Mouse (Mus musculus): ENCODE results near the gene Slc26a10. TPM values are rescaled to one million over a fixed set of nuclear protein-coding genes. Genes with fewer than 3 reads are reported as not detected.

Gene Slc26a10
- polyA plus RNA-seq, 1 experiment from 2014 or later = 1.6 TPM

- H3K4me1 ChIP-seq = peaks cover 17% of the 10 kb centered on the region
- no peak overlapping the region for H3K4me3 ChIP-seq (replicated peaks)
- no peaks in the 10 kb centered on the region for H3K36me3 ChIP-seq
- 67% methylated on average over 9 of the region's 9 CpGs for WGBS
- ATAC-seq (ENCODE audit: insufficient number of reproducible peaks, low FRiP score, low TSS enrichment, low read depth) = no peak
- no peaks in the 10 kb centered on the region for H3K9me3 ChIP-seq (replicated peaks)
- H3K27me3 ChIP-seq = no peaks in the 10 kb centered on the region
- H3K9ac ChIP-seq = no peak overlapping the region
- H3K27ac ChIP-seq (replicated peaks) = no peak overlapping the region
- H3K4me2 ChIP-seq (replicated peaks) = no peak overlapping the region
These were observed 55.0 kb downstream of the Slc26a10 start for GRCm38 (mm10) chr10:127125210-127126001.

GRCm38 (mm10) chr10:127123436-127123805 is 57.0 kb downstream of the Slc26a10 start:
- no peaks in the 10 kb centered on the region for H3K27me3 ChIP-seq
- no peak for ATAC-seq (ENCODE audit: insufficient number of reproducible peaks, low FRiP score, low TSS enrichment, low read depth)
- H3K4me3 ChIP-seq (replicated peaks) = peak overlapping the region; percentile 28
- peaks cover 26% of the 10 kb centered on the region for H3K4me1 ChIP-seq
- peak overlapping the region; percentile 48 for H3K4me2 ChIP-seq (replicated peaks)
- 7% methylated on average over 4 of the region's 4 CpGs for WGBS
- peaks cover 9% of the 10 kb centered on the region; the same call in 1 of the 2 replicates for H3K36me3 ChIP-seq
- no peak overlapping the region for H3K9ac ChIP-seq
- H3K27ac ChIP-seq (replicated peaks) = no peak overlapping the region
- no peaks in the 10 kb centered on the region for H3K9me3 ChIP-seq (replicated peaks)

- 14% methylated on average over 13 of the region's 13 CpGs for WGBS
- 0 out of 2 replicates have a peak overlapping the region, but pooled peaks have one; percentile 19 for H3K27ac ChIP-seq (replicated peaks)
- peak overlapping the region; percentile 28 for H3K4me3 ChIP-seq (replicated peaks)
- no peak for ATAC-seq (ENCODE audit: insufficient number of reproducible peaks, low FRiP score, low TSS enrichment, low read depth)
- no peaks in the 10 kb centered on the region for H3K9me3 ChIP-seq (replicated peaks)
- peaks cover 14% of the 10 kb centered on the region; the same call in 1 of the 2 replicates for H3K36me3 ChIP-seq
- peak overlapping the region; percentile 48 for H3K4me2 ChIP-seq (replicated peaks)
- H3K4me1 ChIP-seq = peaks cover 26% of the 10 kb centered on the region
- H3K27me3 ChIP-seq = no peaks in the 10 kb centered on the region
- no peak overlapping the region for H3K9ac ChIP-seq
These were observed 57.5 kb downstream of the Slc26a10 start for GRCm38 (mm10) chr10:127122784-127123435.

- Histone ChIP-seq H3K27me3 (no peaks in the 10 kb centered on the region), H3K9ac (no peak overlapping the region), H3K4me2 (replicated peaks) (no peak overlapping the region), H3K36me3 (peaks cover 23% of the 10 kb centered on the region), H3K9me3 (replicated peaks) (no peaks in the 10 kb centered on the region), H3K4me3 (replicated peaks) (no peak overlapping the region), H3K27ac (replicated peaks) (no peak overlapping the region), H3K4me1 (peaks cover 26% of the 10 kb centered on the region)
- no peak for ATAC-seq (ENCODE audit: insufficient number of reproducible peaks, low FRiP score, low TSS enrichment, low read depth)
- WGBS = 74% methylated on average over 3 of the region's 3 CpGs
These were observed 58.4 kb downstream of the Slc26a10 start for GRCm38 (mm10) chr10:127122018-127122417.

Other genes starting within 250 kb of the Slc26a10 start
- gene Ctdsp2, start 201.9 kb downstream of the Slc26a10 start, polyA plus RNA-seq (2015; fragmentation: Nextera tagmentation; extraction: Ambion mirVana) = 92.5 and 93.9 TPM in 2 replicates
- gene Avil, start 179.9 kb downstream of the Slc26a10 start, polyA plus RNA-seq (2015; fragmentation: Nextera tagmentation; extraction: Ambion mirVana) = 1.6 and 1.8 TPM in 2 replicates
- 68.8 and 75.4 TPM in 2 replicates for gene Tsfm, start 149.8 kb downstream of the Slc26a10 start, polyA plus RNA-seq (2015; fragmentation: Nextera tagmentation; extraction: Ambion mirVana)
- gene Mettl1, start 139.2 kb downstream of the Slc26a10 start, polyA plus RNA-seq (2015; fragmentation: Nextera tagmentation; extraction: Ambion mirVana) = 55.2 and 61.7 TPM in 2 replicates
- 1.3 TPM in 2 replicates for gene Eef1akmt3, start 139.1 kb downstream of the Slc26a10 start, polyA plus RNA-seq (2015; fragmentation: Nextera tagmentation; extraction: Ambion mirVana)
- gene Cyp27b1, start 132.4 kb downstream of the Slc26a10 start, polyA plus RNA-seq (2015; fragmentation: Nextera tagmentation; extraction: Ambion mirVana) = 0.13 and 0.41 TPM in 2 replicates
- 1.8 and 2.4 TPM in 2 replicates for gene March9, start 120.5 kb downstream of the Slc26a10 start, polyA plus RNA-seq (2015; fragmentation: Nextera tagmentation; extraction: Ambion mirVana)
- 1,372 and 1,398 TPM in 2 replicates for gene Cdk4, start 117.1 kb downstream of the Slc26a10 start, polyA plus RNA-seq (2015; fragmentation: Nextera tagmentation; extraction: Ambion mirVana)
- gene Tspan31, start 110.4 kb downstream of the Slc26a10 start, polyA plus RNA-seq (2015; fragmentation: Nextera tagmentation; extraction: Ambion mirVana) = 175 and 177 TPM in 2 replicates
- gene Agap2, start 105.4 kb downstream of the Slc26a10 start, polyA plus RNA-seq (2015; fragmentation: Nextera tagmentation; extraction: Ambion mirVana) = 0.45 and 0.49 TPM in 2 replicates
- gene Os9, start 59.5 kb downstream of the Slc26a10 start, polyA plus RNA-seq (2015; fragmentation: Nextera tagmentation; extraction: Ambion mirVana) = 101 TPM in 2 replicates
- gene B4galnt1, start 15.4 kb downstream of the Slc26a10 start, polyA plus RNA-seq (2015; fragmentation: Nextera tagmentation; extraction: Ambion mirVana) = 11.0 and 12.7 TPM in 2 replicates
- gene Arhgef25, start 9.4 kb upstream of the Slc26a10 start, polyA plus RNA-seq (2015; fragmentation: Nextera tagmentation; extraction: Ambion mirVana) = 116 TPM in 2 replicates
- 152 and 179 TPM in 2 replicates for gene Dtx3, start 15.1 kb upstream of the Slc26a10 start, polyA plus RNA-seq (2015; fragmentation: Nextera tagmentation; extraction: Ambion mirVana)
- 31.0 and 31.3 TPM in 2 replicates for gene Pip4k2c, start 30.9 kb upstream of the Slc26a10 start, polyA plus RNA-seq (2015; fragmentation: Nextera tagmentation; extraction: Ambion mirVana)
- gene Kif5a, start 82.7 kb upstream of the Slc26a10 start, polyA plus RNA-seq (2015; fragmentation: Nextera tagmentation; extraction: Ambion mirVana) = 6.9 and 7.6 TPM in 2 replicates
- 206 and 212 TPM in 2 replicates for gene Dctn2, start 85.7 kb upstream of the Slc26a10 start, polyA plus RNA-seq (2015; fragmentation: Nextera tagmentation; extraction: Ambion mirVana)
- gene Mbd6, start 108.4 kb upstream of the Slc26a10 start, polyA plus RNA-seq (2015; fragmentation: Nextera tagmentation; extraction: Ambion mirVana) = 19.6 and 20.8 TPM in 2 replicates
- 101 and 105 TPM in 2 replicates for gene Mars, start 131.1 kb upstream of the Slc26a10 start, polyA plus RNA-seq (2015; fragmentation: Nextera tagmentation; extraction: Ambion mirVana)
- 5.1 and 5.2 TPM in 2 replicates for gene Arhgap9, start 141.3 kb upstream of the Slc26a10 start, polyA plus RNA-seq (2015; fragmentation: Nextera tagmentation; extraction: Ambion mirVana)
- gene Gli1, start 161.3 kb upstream of the Slc26a10 start, polyA plus RNA-seq (2015; fragmentation: Nextera tagmentation; extraction: Ambion mirVana) = 15.7 and 16.1 TPM in 2 replicates
- 0.05 and 0.07 TPM in 2 replicates for gene Inhbe, start 173.8 kb upstream of the Slc26a10 start, polyA plus RNA-seq (2015; fragmentation: Nextera tagmentation; extraction: Ambion mirVana)
- gene Inhbc, start 189.8 kb upstream of the Slc26a10 start, polyA plus RNA-seq (2015; fragmentation: Nextera tagmentation; extraction: Ambion mirVana) = 0.12 TPM in 1 of 2 replicates, not detected in the other
- 40.0 and 40.1 TPM in 2 replicates for gene R3hdm2, start 199.7 kb upstream of the Slc26a10 start, polyA plus RNA-seq (2015; fragmentation: Nextera tagmentation; extraction: Ambion mirVana)

All from embryonic facial prominence, embryonic 15.5 days (tissue).